Mouse (Mus musculus) heart, embryonic 16.5 days (tissue): Measurements from ENCODE around the gene Icosl. TPM values are rescaled to one million over a fixed set of nuclear protein-coding genes. Genes with fewer than 3 reads are reported as not detected.

Experiments
- ATAC-seq: fragments of 200-750 bp; cut with Nextera tagmentation; replicated peaks from 2 replicates; pipeline ENCODE4 v1.8.0; 2017; ENCODE audit warnings: moderate number of reproducible peaks; ENCODE audit not compliant: insufficient read depth, low FRiP score; ENCODE audit errors: extremely low read depth
- H3K27ac ChIP-seq: fragments of 300-500 bp; sonication (generic); 2 replicates; pipeline ENCODE4 v1.5.1; 2014; ENCODE audit warnings: mild to moderate bottlenecking, low read length, control low read depth, moderate library complexity
- H3K27me3 ChIP-seq: fragments of 300-500 bp; sonication (generic); 2 replicates; pipeline ENCODE4 v1.6.1; 2014; ENCODE audit warnings: low read length, mixed read lengths; ENCODE audit not compliant: control insufficient read depth, insufficient read depth
- H3K36me3 ChIP-seq: fragments of 300-500 bp; sonication (generic); 2 replicates; pipeline ENCODE4 v1.6.1; 2014; ENCODE audit not compliant: control insufficient read depth, insufficient read depth
- H3K4me1 ChIP-seq: fragments of 300-500 bp; sonication (generic); 2 replicates; pipeline ENCODE4 v1.6.1; 2014; ENCODE audit warnings: low read length, mixed read lengths; ENCODE audit not compliant: control insufficient read depth, insufficient read depth
- H3K4me2 ChIP-seq: fragments of 300-500 bp; sonication (generic); 2 replicates; pipeline ENCODE4 v1.6.1; 2014; ENCODE audit warnings: low read depth, mild to moderate bottlenecking, control low read depth, low read length
- H3K4me3 ChIP-seq: fragments of 300-500 bp; sonication (generic); 2 replicates; pipeline ENCODE4 v1.5.1; 2014; ENCODE audit warnings: mild to moderate bottlenecking, control low read depth, low read length
- H3K9ac ChIP-seq: fragments of 300-500 bp; sonication (generic); 2 replicates; pipeline ENCODE4 v1.6.1; 2014; ENCODE audit warnings: low read length, control low read depth
- H3K9me3 ChIP-seq: fragments of 300-500 bp; sonication (generic); replicated peaks from 2 replicates; pipeline ENCODE4 v1.6.1; 2016; ENCODE audit warnings: low read length; ENCODE audit not compliant: control insufficient read depth
- WGBS: fragments of 180-500 bp; shearing (Covaris S2); extraction: QIAGEN DNeasy Blood & Tissue Kit; methylation state at CpG from one replicate; pipeline ENCODE4 v1.1.7; 2014; 5-methylcytosine and 5-hydroxymethylcytosine counted together
- polyA plus RNA-seq: library from polyadenylated mRNA; unstranded; fragments of >200 nt; fragmentation: Nextera tagmentation; extraction: Ambion mirVana; gene quantifications from 2 replicates; pipeline ENCODE4 v1.2.1, GENCODE M21; 2015

The Icosl gene
- polyA plus RNA-seq, 1 experiment from 2014 or later = 2.5 TPM

GRCm38 (mm10) chr10:78063122-78063521, 6.0 kb upstream of the Icosl start:
- WGBS = 78% methylated on average over 9 of the region's 9 CpGs
- Histone ChIP-seq H3K9ac (no peak overlapping the region), H3K9me3 (no peaks in the 10 kb centered on the region), H3K36me3 (no peaks in the 10 kb centered on the region), H3K27me3 (peaks cover 7% of the 10 kb centered on the region; the same call in 1 of the 2 replicates), H3K27ac (no peak overlapping the region), H3K4me1 (no peaks in the 10 kb centered on the region), H3K4me3 (no peak overlapping the region), H3K4me2 (no peak overlapping the region)
- no peak for ATAC-seq

GRCm38 (mm10) chr10:78067226-78067625, 1.9 kb upstream of the Icosl start:
- Histone ChIP-seq H3K4me3 (no peak overlapping the region), H3K36me3 (no peaks in the 10 kb centered on the region), H3K9me3 (no peaks in the 10 kb centered on the region), H3K27ac (no peak overlapping the region), H3K4me2 (no peak overlapping the region), H3K4me1 (peaks cover 8% of the 10 kb centered on the region; the same call in 1 of the 2 replicates), H3K9ac (no peak overlapping the region), H3K27me3 (peaks cover 14% of the 10 kb centered on the region)
- ATAC-seq = no peak
- WGBS = 30% methylated on average over 4 of the region's 4 CpGs

DNA sequence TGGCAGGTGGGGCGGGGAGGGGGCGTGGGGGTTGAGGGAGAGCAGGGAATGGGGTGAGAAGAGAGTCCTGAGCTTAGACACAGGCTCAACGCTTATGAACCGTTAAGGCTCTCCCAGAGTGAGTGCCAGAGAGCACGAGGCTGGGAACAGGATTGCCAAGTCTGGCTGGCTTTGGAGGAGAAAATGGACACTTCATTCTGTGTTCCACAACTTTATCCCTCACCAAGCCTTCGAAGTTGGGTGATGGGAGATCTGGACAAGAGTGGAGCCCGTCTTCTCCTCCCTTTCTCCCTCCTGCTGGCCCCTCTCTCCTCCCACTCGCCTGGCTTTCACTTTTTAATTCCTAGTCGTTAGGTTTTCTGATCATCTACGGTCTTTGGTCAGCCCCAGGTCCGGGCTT, 561 bp upstream of the Icosl start:
- 17% methylated on average over 11 of the region's 11 CpGs for WGBS
- peaks cover 14% of the 10 kb centered on the region for H3K27me3 ChIP-seq
- ATAC-seq = no peak
- H3K4me1 ChIP-seq = peaks cover 8% of the 10 kb centered on the region; the same call in 1 of the 2 replicates
- H3K27ac ChIP-seq = no peak overlapping the region
- H3K9me3 ChIP-seq = no peaks in the 10 kb centered on the region
- H3K4me2 ChIP-seq = peak overlapping the region; percentile 93
- H3K4me3 ChIP-seq = peak overlapping the region; percentile 64
- H3K36me3 ChIP-seq = no peaks in the 10 kb centered on the region
- H3K9ac ChIP-seq = peak overlapping the region; percentile 71

GRCm38 (mm10) chr10:78074151-78074550, 5.0 kb downstream of the Icosl start:
- no peak overlapping the region for H3K4me2 ChIP-seq
- no peak for ATAC-seq
- 75% methylated on average over 4 of the region's 4 CpGs for WGBS

DNA sequence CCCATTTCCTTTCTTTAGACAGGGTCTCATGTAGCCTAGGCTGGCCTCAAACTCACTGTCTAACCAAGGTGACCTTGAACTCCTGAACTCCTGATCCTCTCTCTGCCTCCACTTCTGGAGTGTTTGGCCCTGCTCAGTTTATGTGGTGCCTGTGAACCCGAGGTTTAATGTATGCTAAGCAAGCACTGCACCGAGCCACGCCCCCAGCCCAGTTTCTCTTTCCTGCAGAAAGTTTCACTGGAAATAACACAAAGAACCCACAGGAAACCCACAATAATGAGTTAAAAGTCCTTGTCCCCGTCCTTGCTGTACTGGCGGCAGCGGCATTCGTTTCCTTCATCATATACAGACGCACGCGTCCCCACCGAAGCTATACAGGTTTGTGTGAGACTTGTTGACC, 5.9 kb downstream of the Icosl start:
- no peak overlapping the region for H3K9ac ChIP-seq
- 0 out of 2 replicates have a peak, but pooled peaks cover 3% of the 10 kb centered on the region for H3K27me3 ChIP-seq
- no peaks in the 10 kb centered on the region; the same call in 1 of the 2 replicates for H3K9me3 ChIP-seq
- no peak overlapping the region for H3K4me2 ChIP-seq
- no peak overlapping the region for H3K4me3 ChIP-seq
- no peak for ATAC-seq
- WGBS = 73% methylated on average over 11 of the region's 11 CpGs
- H3K27ac ChIP-seq = no peak overlapping the region
- H3K4me1 ChIP-seq = 0 out of 2 replicates have a peak, but pooled peaks cover under 1% of the 10 kb centered on the region
- H3K36me3 ChIP-seq = no peaks in the 10 kb centered on the region

More at GRCm38 (mm10) chr10:78074151-78074550, 5.0 kb downstream of the Icosl start:
- Histone ChIP-seq H3K4me3 (no peak overlapping the region), H3K4me1 (peaks cover 4% of the 10 kb centered on the region; the same call in 1 of the 2 replicates), H3K27me3 (0 out of 2 replicates have a peak, but pooled peaks cover 3% of the 10 kb centered on the region), H3K27ac (no peak overlapping the region), H3K9ac (no peak overlapping the region), H3K36me3 (no peaks in the 10 kb centered on the region), H3K9me3 (no peaks in the 10 kb centered on the region; the same call in 1 of the 2 replicates)

- H3K36me3 ChIP-seq = no peaks in the 10 kb centered on the region
- no peaks in the 10 kb centered on the region; the same call in 1 of the 2 replicates for H3K9me3 ChIP-seq
- no peak overlapping the region for H3K27ac ChIP-seq
- H3K4me3 ChIP-seq = no peak overlapping the region
- 70% methylated on average over 9 of the region's 9 CpGs for WGBS
- H3K4me1 ChIP-seq = no peaks in the 10 kb centered on the region
- ATAC-seq = no peak
- no peaks in the 10 kb centered on the region for H3K27me3 ChIP-seq
- no peak overlapping the region for H3K9ac ChIP-seq
- H3K4me2 ChIP-seq = no peak overlapping the region
Observed at GRCm38 (mm10) chr10:78077862-78078261, 8.8 kb downstream of the Icosl start.

DNA sequence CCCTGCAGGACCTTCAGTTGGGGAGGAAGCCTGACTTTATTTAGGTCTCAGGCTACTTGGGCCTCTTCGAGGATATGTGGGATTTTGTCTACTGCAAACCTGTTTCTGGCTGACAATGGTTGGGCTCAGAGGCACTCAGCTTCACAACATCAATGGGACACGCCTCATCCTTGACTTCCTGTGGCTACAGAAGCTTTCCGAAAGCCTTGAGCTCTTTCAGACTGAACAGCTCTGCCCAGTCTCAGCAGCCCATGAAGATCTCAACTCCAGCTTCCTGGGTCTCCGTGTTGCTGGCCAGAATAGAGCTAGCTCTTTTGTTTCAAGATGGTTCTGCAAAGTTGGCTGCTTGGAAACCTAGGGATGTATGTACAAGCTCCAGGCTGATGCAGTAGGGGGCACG, 9.2 kb downstream of the Icosl start:
- ATAC-seq = no peak
- H3K9me3 ChIP-seq = no peaks in the 10 kb centered on the region; the same call in 1 of the 2 replicates
- WGBS = 69% methylated on average over 5 of the region's 5 CpGs

DNA sequence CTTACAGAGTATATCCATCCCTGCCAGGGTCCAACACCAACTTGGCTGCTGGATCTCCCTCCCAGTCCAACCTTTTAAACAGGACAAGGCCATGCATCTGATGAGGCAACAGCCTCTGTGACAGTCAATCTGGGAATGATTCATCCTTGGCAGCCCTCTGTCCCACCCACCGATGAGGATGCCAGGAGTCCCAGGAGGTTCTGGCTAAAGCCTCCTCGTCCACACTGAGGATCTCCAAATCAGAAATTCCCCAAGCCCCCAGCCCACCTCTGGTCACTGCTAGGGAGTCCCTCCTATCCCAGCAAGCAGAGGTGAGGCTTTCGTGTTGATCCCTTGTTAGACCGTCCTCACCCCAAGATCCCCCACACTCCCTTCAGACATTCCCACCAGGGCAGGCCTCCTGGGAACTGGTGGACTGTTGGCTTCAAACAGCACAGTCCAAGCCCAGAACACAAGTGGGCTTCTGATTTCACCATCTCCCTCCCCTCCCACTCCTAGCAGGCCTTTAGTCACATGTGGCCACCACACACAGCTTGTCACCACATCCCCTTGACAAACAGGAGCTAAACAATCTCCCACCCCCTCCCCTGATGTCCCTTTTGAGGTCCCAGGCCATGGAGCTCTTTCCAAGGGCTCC, 11.0 kb downstream of the Icosl start:
- Histone ChIP-seq H3K4me1 (no peaks in the 10 kb centered on the region), H3K36me3 (no peaks in the 10 kb centered on the region), H3K27ac (no peak overlapping the region), H3K27me3 (no peaks in the 10 kb centered on the region), H3K4me2 (no peak overlapping the region), H3K9ac (no peak overlapping the region), H3K4me3 (no peak overlapping the region), H3K9me3 (no peaks in the 10 kb centered on the region; the same call in 1 of the 2 replicates)
- WGBS = 62% methylated on average over 4 of the region's 4 CpGs
- ATAC-seq = no peak

More for the DNA sequence above, 9.2 kb downstream of the Icosl start:
- no peak overlapping the region for H3K4me3 ChIP-seq
- no peaks in the 10 kb centered on the region for H3K4me1 ChIP-seq
- H3K27me3 ChIP-seq = no peaks in the 10 kb centered on the region
- H3K27ac ChIP-seq = no peak overlapping the region
- H3K9ac ChIP-seq = no peak overlapping the region
- no peak overlapping the region for H3K4me2 ChIP-seq
- no peaks in the 10 kb centered on the region for H3K36me3 ChIP-seq

- no peaks in the 10 kb centered on the region for H3K4me1 ChIP-seq
- ATAC-seq = no peak
- no peaks in the 10 kb centered on the region for H3K36me3 ChIP-seq
- no peak overlapping the region for H3K4me3 ChIP-seq
- no peaks in the 10 kb centered on the region for H3K27me3 ChIP-seq
- H3K27ac ChIP-seq = no peak overlapping the region
- no peak overlapping the region for H3K4me2 ChIP-seq
- H3K9ac ChIP-seq = no peak overlapping the region
- WGBS = 29% methylated on average over 1 of the region's 1 CpGs
- no peaks in the 10 kb centered on the region for H3K9me3 ChIP-seq
Observed at GRCm38 (mm10) chr10:78084073-78084472, 15.0 kb downstream of the Icosl start.
